Mouse (Mus musculus) spleen, adult 2 months (tissue): ENCODE measurements at regions not wholly inside any gene's neighbourhood (a gene's known extent, or its start where the extent isn't known, plus 50 kb on each side); places are given as distances from the start of the nearest gene placed in this dataset.

Source experiments
- DNase-seq, 2 experiments: peaks; one replicate each; pipeline versions ENCODE4 v3.0.0 to v3.0.0-alpha.2; 2012 to 2021; ENCODE audit warnings: low spot score in 2 of 2, low read depth in 1 of 2
- H3K27ac ChIP-seq: fragments of 200-500 bp; 2 replicates; pipeline ENCODE4 v1.5.1; 2012; ENCODE audit warnings: low read length, inconsistent platforms; ENCODE audit not compliant: insufficient read depth
- H3K27me3 ChIP-seq: fragments of 200-500 bp; 2 replicates; pipeline ENCODE4 v1.6.1; 2012; ENCODE audit warnings: mild to moderate bottlenecking, moderate library complexity, low read length, inconsistent platforms; ENCODE audit not compliant: control insufficient read depth, insufficient read depth
- H3K36me3 ChIP-seq: fragments of 200-500 bp; 2 replicates; pipeline ENCODE4 v1.6.1; 2012; ENCODE audit warnings: mild to moderate bottlenecking, low read length, inconsistent platforms; ENCODE audit not compliant: control insufficient read depth, insufficient read depth
- H3K4me1 ChIP-seq: fragments of 200-500 bp; 2 replicates; pipeline ENCODE4 v1.6.1; 2011; ENCODE audit warnings: inconsistent platforms; ENCODE audit not compliant: control insufficient read depth, insufficient read depth, insufficient read length
- H3K4me3 ChIP-seq: fragments of 200-500 bp; 2 replicates; pipeline ENCODE4 v1.5.1; 2011; ENCODE audit warnings: mild to moderate bottlenecking, inconsistent platforms; ENCODE audit not compliant: insufficient read depth, insufficient read length; ENCODE audit errors: extremely low read depth
- CTCF ChIP-seq: fragments of 200-500 bp; IDR thresholded peaks from 2 replicates; pipeline ENCODE4 v1.5.1; 2011; ENCODE audit warnings: mild to moderate bottlenecking, inconsistent platforms; ENCODE audit not compliant: insufficient read depth, insufficient read length, insufficient replicate concordance; ENCODE audit errors: extremely low read depth
- POLR2A ChIP-seq: fragments of 200-500 bp; IDR thresholded peaks from 2 replicates; pipeline ENCODE4 v1.6.1; 2011; ENCODE audit warnings: low read depth, low read length, inconsistent platforms
- WGBS: fragments of 180-500 bp; shearing (Covaris S2); methylation state at CpG from one replicate; pipeline ENCODE4 v1.1.7; 2018; 5-methylcytosine and 5-hydroxymethylcytosine counted together

DNA sequence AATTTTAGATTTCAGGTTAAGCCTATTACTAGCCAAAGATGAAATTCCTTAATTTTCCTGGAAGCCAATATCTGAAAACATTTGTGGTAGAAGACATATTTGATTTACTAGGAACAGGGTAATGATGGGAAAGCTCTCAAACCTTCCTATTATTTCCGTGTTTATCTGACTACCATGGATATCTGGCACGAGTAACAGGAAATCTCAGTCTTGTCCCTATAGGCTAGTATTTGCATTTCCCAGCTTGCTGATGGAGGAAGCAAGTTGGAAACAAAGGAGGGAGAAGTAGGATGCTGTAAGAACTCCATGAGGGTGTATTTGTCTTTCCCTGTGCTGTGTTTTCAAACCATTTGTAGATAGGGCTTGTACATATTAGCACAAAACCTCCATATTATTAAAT is 264.5 kb upstream of the Gm12728 start:
- Histone ChIP-seq H3K4me3 (no peak overlapping the region), H3K27ac (no peak overlapping the region), H3K4me1 (no peaks in the 10 kb centered on the region), H3K27me3 (no peaks in the 10 kb centered on the region), H3K36me3 (no peaks in the 10 kb centered on the region)
- DNase-seq, result no peak
- TF ChIP-seq POLR2A (no peak), CTCF (no peak)
- 71% methylated on average over 2 of the region's 2 CpGs for WGBS

GRCm38 (mm10) chr4:105526755-105527154 is 262.9 kb upstream of the Gm12728 start:
- Histone ChIP-seq H3K4me1 (no peaks in the 10 kb centered on the region), H3K27me3 (no peaks in the 10 kb centered on the region), H3K4me3 (no peak overlapping the region), H3K27ac (no peak overlapping the region), H3K36me3 (no peaks in the 10 kb centered on the region)
- no peak for TF ChIP-seq CTCF
- WGBS, result 92% methylated on average over 7 of the region's 7 CpGs
- DNase-seq, result no peak

DNA sequence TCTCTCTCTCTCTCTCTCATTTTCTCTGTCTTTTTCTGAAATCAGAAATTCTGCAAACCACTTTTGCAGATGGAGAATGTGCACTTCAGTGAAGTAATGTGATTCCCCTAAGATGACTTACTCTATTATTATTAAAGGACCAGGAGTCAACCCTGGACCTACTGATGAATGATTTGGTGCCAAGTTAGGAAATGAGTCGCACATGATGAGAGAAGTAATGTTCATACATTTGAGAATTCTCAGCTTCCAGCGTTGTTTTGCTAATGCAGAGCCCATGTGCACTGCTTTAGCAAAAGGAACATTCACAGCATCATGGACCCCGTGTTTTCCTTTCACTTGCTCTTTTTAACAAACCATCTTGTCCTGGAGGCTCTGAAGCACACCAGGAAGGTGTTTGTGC is 262.4 kb upstream of the Gm12728 start:
- DNase-seq, result no peak
- H3K4me1 ChIP-seq, result no peaks in the 10 kb centered on the region
- no peaks in the 10 kb centered on the region for H3K27me3 ChIP-seq
- no peak for TF ChIP-seq POLR2A
- 84% methylated on average over 3 of the region's 3 CpGs for WGBS
- no peak overlapping the region for H3K27ac ChIP-seq
- H3K4me3 ChIP-seq, result no peak overlapping the region
- no peaks in the 10 kb centered on the region for H3K36me3 ChIP-seq

DNA sequence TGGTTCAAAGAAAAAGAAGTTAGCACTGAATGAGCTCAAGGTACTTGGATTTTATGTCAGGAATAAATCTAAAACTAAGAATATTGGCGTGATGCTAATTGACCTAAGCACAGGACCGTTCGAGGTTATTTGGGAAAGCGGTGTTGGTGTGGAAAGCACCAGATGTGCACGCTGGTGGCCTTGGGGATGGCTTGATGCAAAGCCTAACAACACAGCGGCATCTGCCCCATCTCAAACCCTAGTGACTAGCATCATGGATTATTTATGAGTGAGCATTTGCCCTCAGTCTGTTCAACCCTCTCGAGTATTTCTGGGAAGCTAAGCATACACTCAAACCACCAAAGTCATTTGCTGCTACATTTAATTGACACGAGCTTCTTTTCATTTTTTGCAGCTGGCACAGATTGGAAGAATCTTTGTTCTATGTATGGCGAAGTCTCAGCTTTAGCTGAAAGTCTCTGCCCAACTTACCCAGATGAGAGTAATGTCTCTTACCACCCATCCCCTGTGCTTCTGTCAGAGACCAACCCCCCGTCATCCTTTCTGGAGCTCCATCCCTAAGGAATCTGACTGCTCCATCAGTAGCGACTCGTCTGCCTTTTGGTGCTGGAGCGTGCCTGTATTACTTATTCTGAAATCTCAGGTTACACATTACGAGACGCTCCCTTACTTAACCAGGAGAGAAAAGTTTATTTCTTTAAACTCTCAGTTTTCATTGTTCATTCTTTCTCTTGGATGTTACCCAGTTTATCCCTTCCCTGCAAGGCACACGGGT is 257.8 kb upstream of the Gm12728 start:
- no peaks in the 10 kb centered on the region for H3K27me3 ChIP-seq
- H3K27ac ChIP-seq, result no peak overlapping the region
- TF ChIP-seq POLR2A (no peak), CTCF (no peak)
- 88% methylated on average over 16 of the region's 16 CpGs for WGBS
- no peak overlapping the region for H3K4me3 ChIP-seq
- no peak for DNase-seq
- H3K36me3 ChIP-seq, result no peaks in the 10 kb centered on the region
- H3K4me1 ChIP-seq, result no peaks in the 10 kb centered on the region

DNA sequence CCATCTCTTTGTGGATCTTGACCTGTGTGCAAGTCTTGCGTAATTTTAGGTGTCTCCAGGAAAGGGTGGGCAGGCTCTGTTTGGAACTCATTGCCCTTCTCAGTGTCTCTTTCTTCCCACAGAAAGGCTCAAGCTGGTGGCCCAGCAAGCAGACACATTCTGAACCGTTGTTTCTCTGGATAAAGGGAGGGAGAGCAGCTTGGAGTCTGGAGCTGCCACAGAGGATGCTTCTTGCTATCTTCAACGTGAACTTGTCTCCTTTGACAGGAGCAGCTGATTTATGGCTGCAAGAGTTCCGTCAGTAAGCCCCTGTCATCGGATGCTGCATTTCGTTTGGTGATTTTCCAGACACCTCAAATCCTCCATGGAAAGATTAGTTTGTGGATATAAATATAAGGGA is 254.2 kb upstream of the Gm12728 start:
- no peaks in the 10 kb centered on the region for H3K27me3 ChIP-seq
- H3K27ac ChIP-seq, result no peak overlapping the region
- H3K4me1 ChIP-seq, result no peaks in the 10 kb centered on the region
- H3K36me3 ChIP-seq, result no peaks in the 10 kb centered on the region
- TF ChIP-seq POLR2A (no peak), CTCF (no peak)
- no peak for DNase-seq
- 78% methylated on average over 6 of the region's 6 CpGs for WGBS
- no peak overlapping the region for H3K4me3 ChIP-seq

DNA sequence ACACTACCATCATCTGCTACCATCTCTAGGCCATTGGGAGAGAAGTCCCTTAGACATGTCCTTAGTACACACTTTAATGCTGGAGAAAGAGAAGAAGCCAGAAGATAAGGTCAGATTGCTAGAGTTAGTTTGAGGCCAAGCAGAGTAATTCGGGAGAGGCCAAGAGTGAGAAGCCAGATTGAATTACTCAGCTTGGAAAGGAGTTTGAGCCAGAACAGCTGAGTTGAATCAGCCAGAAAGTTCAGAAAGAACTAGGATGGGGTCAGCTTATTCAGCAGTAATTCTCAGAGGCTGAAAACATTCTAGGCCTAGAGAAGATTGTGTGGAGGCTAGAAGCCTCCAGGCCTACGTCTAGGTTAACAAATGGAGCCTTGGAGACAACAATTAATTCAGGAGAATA is 244.2 kb upstream of the Gm12728 start:
- TF ChIP-seq CTCF (no peak), POLR2A (no peak)
- Histone ChIP-seq H3K27ac (no peak overlapping the region), H3K4me1 (no peaks in the 10 kb centered on the region), H3K36me3 (no peaks in the 10 kb centered on the region), H3K4me3 (no peak overlapping the region), H3K27me3 (no peaks in the 10 kb centered on the region)
- DNase-seq, result no peak
- WGBS, result 91% methylated on average over 2 of the region's 2 CpGs

GRCm38 (mm10) chr4:105549744-105550440 is 239.8 kb upstream of the Gm12728 start:
- DNase-seq, result no peak
- Histone ChIP-seq H3K27me3 (no peaks in the 10 kb centered on the region), H3K4me3 (no peak overlapping the region), H3K4me1 (no peaks in the 10 kb centered on the region), H3K27ac (no peak overlapping the region), H3K36me3 (no peaks in the 10 kb centered on the region)
- 84% methylated on average over 7 of the region's 7 CpGs for WGBS
- TF ChIP-seq POLR2A, result no peak
- TF ChIP-seq CTCF, result no peak
